Mouse (Mus musculus): ENCODE results near the gene Trem3. TPM values are rescaled to one million over a fixed set of nuclear protein-coding genes. Genes with fewer than 3 reads are reported as not detected.

Gene Trem3
- total RNA-seq, 4 experiments from 2014 or later: not detected

DNA sequence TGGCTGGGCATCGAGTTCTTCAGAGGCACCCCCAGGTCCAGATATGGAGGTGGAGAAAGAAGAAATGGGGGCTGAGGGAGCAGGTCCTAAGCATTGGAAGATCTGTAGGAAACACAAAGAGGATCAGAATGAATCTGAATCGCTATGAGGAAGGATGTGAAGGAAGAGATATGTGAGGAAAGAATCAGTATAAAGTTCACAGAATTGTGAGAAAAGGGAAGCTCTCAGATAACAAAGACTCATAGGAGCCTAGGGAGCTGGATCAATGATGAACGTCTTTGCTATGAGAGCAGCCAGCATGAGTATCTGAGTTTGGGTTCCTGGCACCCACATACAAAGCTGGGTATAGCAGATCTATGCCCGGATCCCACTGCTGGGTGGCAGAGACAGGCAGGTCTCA is 22.3 kb downstream of the Trem3 start:
- DNase-seq (ENCODE audit: low spot score): no peak

GRCm38 (mm10) chr17:48272158-48272557 is 24.6 kb downstream of the Trem3 start:
- DNase-seq (ENCODE audit: low spot score): no peak

- DNase-seq (ENCODE audit: low spot score): no peak
Measured at GRCm38 (mm10) chr17:48272598-48272997, 25.0 kb downstream of the Trem3 start.

- no peak for DNase-seq (ENCODE audit: low spot score)
Measured at GRCm38 (mm10) chr17:48274098-48274497, 26.5 kb downstream of the Trem3 start.

DNA sequence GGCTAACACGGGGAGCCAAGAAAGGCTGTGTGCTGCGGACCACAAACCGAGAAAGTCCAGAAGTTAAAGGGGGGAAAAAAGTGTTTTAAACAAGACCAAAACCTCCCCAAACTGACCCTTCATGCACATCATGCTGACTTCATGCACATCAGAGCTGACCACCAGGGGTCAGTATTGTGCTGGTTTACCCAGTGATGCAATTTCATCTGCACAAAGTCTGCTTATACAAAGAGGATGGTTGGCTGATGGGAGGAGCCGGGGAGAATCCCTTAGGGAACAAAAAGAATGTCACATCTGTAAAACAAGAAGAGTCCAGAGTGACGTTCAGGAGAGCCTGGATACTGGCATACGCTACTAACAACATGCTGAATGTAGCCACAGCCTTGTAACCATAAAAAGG is 27.3 kb downstream of the Trem3 start:
- peak; percentile 64 for DNase-seq (ENCODE audit: low spot score)

GRCm38 (mm10) chr17:48275736-48276135 is 28.2 kb downstream of the Trem3 start:
- DNase-seq (ENCODE audit: low spot score): no peak

DNA sequence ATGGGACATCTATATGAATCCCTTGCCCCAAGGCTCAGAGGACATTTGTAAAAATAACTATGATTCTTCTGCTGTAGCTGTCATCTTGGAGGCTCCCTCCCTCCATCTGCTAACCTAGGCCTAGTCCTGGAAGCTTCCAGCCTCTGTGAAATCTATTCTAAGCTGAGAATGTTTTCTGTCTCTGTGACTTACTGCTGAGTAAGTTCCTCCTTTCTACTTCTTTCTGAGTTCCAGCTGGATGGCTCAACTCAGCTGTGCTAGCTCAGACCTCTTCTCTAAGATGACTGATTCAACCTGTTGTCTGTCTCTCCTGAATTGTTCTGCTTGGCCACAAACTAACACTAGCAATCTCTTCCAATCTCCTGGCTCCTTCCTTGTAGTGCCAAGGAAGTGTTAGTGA is 30.8 kb downstream of the Trem3 start:
- DNase-seq (ENCODE audit: low spot score): no peak

DNA sequence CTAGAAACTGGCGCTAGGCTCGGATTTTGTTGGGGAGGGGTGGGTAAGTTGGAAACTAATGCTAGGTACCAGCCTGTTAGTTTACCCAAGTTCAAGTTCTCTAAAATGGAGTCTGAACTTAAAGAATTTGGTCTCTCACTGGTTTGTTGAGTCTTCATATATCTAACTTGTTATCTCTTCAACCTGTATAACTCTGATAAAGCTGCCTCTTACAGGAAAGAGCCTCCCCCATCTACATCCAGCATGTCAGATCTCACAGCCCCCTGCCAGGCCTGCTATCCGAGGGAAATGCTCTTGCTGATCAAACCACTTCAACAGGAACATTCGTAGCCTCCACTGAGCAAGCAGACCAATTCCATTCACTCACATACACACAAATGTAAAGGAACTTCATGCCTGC is 31.4 kb downstream of the Trem3 start:
- no peak for DNase-seq (ENCODE audit: low spot score)

DNA sequence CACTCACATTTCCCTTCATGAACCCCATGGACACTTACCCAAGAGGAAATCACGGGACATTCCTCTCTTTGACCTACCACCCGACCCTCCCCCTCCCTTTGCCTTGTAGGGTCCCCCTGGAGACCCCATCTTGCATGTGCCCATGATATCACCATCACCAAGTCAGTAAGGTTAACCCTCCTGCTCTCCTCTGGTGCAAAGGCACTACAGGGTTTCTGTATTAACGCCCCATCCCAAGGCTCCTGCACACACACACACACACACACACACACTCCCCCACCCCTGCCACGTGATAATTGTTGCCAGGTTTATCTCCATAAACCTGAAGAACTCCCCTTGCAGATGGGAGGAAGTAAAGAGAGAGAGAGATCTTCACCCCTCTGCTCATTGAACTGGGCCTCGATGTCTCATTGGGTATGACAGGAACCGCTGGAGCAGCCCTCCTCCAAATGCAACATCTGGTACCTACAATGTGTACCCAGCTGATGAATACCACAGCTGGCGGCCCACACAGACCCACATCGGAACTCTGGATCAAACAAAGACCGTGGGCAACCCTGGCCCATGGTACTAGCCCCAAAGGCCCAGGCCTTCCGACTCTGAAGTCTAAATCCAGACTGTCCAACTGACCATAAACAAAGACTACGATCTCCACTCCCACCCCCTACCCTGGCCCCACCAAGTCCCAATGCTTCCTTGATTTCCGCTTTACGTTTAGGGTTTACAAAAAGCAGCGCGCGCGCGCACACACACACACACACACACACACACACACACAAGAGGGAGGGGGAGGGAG is 33.6 kb downstream of the Trem3 start:
- DNase-seq (ENCODE audit: low spot score): no peak

DNA sequence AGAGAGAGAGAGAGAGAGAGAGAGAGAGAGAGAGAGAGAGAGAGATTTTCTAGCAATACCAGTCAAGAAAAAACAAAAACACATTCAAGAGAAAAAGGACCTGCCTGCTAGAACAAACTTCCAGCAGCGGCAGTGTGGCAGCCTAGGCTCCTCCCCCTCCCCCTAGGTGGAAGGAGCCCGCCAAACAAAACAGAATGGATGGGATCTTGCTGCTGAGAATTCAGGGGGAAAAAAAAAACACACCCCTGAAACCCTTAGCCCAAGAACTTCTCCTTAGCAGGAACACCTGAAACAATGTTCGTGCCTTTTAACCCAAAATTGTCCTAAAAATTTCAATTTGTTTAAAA is 34.1 kb downstream of the Trem3 start:
- DNase-seq (ENCODE audit: low spot score): no peak

- DNase-seq (ENCODE audit: low spot score): no peak
Measured at GRCm38 (mm10) chr17:48286765-48287164, 39.2 kb downstream of the Trem3 start.

GRCm38 (mm10) chr17:48287276-48287675 is 39.7 kb downstream of the Trem3 start:
- DNase-seq (ENCODE audit: low spot score): no peak

DNA sequence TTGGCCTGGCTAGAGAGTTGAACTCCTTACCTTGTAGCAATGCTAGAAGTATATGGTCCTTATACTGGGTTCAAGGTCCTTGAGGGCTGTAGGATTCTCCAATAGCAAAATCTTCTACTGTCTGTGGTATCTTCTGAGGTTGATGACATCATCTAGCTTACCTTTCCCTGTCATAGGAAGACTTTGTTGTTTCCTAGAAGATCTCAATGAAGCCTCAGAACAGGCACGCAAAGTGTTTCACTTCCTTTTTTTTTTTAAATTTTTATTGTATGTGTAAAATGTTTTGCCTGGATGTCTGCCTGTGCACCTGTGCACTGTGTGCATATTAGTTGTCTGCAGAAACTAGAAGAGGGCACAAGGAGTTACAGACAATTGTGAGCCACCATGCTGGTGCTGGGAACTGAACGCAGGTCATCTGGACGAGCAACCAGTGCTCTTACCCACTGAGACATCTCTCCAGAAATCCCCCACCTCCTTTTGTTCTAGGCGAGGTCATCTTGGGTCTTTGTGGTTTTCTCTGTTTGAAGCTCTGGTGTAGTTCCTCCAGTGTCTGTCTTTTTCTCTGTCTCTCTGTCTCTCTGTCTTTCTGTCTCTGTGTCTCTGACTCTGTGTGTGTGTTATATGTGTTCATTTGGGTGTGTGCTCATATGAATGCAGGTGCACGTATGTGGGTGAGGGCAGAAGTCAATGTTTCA is 46.1 kb downstream of the Trem3 start:
- DNase-seq (ENCODE audit: low spot score): no peak

- no peak for DNase-seq (ENCODE audit: low spot score)
Measured at GRCm38 (mm10) chr17:48299203-48299602, 51.6 kb downstream of the Trem3 start, which contains the start of gene Treml2. TSS of gene Treml2 (plus strand) at chr17:48299498.

GRCm38 (mm10) chr17:48299756-48300155 is 52.2 kb downstream of the Trem3 start:
- DNase-seq (ENCODE audit: low spot score): no peak

DNA sequence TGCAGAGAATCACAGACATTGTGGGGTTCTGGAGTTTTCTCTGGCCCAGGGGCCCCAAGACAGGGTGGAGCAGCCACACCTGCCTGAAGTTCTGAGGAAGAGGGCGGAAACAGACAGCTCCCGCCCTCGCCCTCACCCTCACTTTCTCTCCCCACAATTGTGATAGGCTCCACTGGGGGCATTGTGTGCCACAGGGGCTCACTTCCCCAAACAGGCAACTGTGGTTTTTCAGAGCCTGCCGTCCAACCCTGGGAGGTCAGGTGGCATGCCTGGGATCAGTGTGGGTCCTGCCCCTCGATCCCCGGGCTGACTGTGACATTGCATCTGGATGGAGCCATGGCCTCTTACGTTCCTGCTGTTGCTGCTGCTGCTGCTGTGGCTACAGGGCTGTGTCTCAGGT is 52.6 kb downstream of the Trem3 start:
- DNase-seq (ENCODE audit: low spot score): no peak

- DNase-seq (ENCODE audit: low spot score): no peak
Measured at GRCm38 (mm10) chr17:48300861-48301260, 53.3 kb downstream of the Trem3 start.

DNA sequence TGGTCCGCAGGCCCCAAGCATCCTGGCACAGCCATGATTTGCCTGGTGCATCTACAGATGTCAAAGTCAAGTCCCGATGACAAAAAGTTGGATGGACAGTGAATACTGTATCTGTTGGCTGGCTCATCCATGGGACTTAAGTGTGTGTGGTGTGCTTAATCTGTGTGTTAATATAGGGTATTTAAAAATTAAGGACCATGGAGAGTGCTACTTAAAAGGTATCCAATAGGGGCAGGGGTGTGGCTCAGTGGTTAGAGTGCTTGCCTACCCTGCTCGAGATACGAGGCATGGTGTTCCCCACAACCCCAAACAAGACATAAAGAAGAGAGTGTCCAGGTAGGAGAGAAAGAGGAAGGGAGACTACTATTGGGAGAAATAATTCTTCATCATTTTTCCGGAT is 54.2 kb downstream of the Trem3 start:
- DNase-seq (ENCODE audit: low spot score): no peak

Other genes with a start within 250 kb of the Trem3 start
- not detected for gene 1700122O11Rik, start 209.5 kb upstream of the Trem3 start, total RNA-seq (2022)
- gene 1700067P10Rik, start 158.5 kb upstream of the Trem3 start, total RNA-seq (2022): not detected
- not detected for gene 9830107B12Rik, start 101.5 kb upstream of the Trem3 start, total RNA-seq (2022)
- under 1 TPM in 1 of 4 experiments, not detected in 3; 0.40 TPM for gene A530064D06Rik, start 80.5 kb upstream of the Trem3 start, total RNA-seq (2022)
- under 1 TPM in 2 of 4 experiments, not detected in 2; 0.12 to 0.49 TPM for gene Trem1, start 15.0 kb upstream of the Trem3 start, total RNA-seq (2022)
- under 1 TPM in 2 of 4 experiments, not detected in 2; 0.17 to 0.19 TPM for gene Treml4, start 16.5 kb downstream of the Trem3 start, total RNA-seq (2022)
- gene Treml2, start 51.7 kb downstream of the Trem3 start, total RNA-seq (2022): under 1 TPM; 0.56 to 0.82 (median 0.64) TPM
- 1 to 10 TPM in 1 of 4 experiments, under 1 TPM in 3; 0.12 to 1.1 (median 0.16) TPM for gene B430306N03Rik, start 68.4 kb downstream of the Trem3 start, total RNA-seq (2022)
- gene Trem2, start 98.6 kb downstream of the Trem3 start, total RNA-seq (2022): 1 to 10 TPM; 1.2 to 3.0 (median 1.7) TPM
- gene Treml1, start 112.1 kb downstream of the Trem3 start, total RNA-seq (2022): 1 to 10 TPM in 2 of 4 experiments, under 1 TPM in 2; 0.28 to 1.3 (median 1.0) TPM
- gene Nfya, start 162.1 kb downstream of the Trem3 start, total RNA-seq (2022): 10 to 100 TPM; 10.8 to 19.7 (median 15.5) TPM
- gene Oard1, start 162.2 kb downstream of the Trem3 start, total RNA-seq (2022): 10 to 100 TPM; 16.3 to 24.2 (median 22.1) TPM
- 100 to 1,000 TPM; 239 to 263 (median 259) TPM for gene Apobec2, start 185.2 kb downstream of the Trem3 start, total RNA-seq (2022)
- gene Tspo2, start 203.7 kb downstream of the Trem3 start, total RNA-seq (2022): not detected
- not detected for gene Unc5cl, start 207.1 kb downstream of the Trem3 start, total RNA-seq (2022)